Mouse (Mus musculus) lung, embryonic 14.5 days (tissue): ENCODE data around the gene Speer4e. TPM values are rescaled to one million over a fixed set of nuclear protein-coding genes. Genes with fewer than 3 reads are reported as not detected.
"Not testable (repeated sequence)": the region's sequence is repeated elsewhere in the genome, so short reads cannot be mapped to it uniquely, and the experiment has no call there.

Experiments used
- ATAC-seq: fragments of 200-750 bp; cut with Nextera tagmentation; 2 replicates; pipeline ENCODE4 v1.8.0; 2017; ENCODE audit warnings: mild to moderate bottlenecking, moderate TSS enrichment, moderate library complexity; ENCODE audit not compliant: insufficient read depth
- DNase-seq: peaks from one replicate; pipeline ENCODE4 v3.0.0-alpha.2; 2015
- H3K27ac ChIP-seq: fragments of 300-500 bp; sonication (generic); 2 replicates; pipeline ENCODE4 v1.5.1; 2014; ENCODE audit warnings: low read depth, mild to moderate bottlenecking, moderate library complexity
- H3K27me3 ChIP-seq: fragments of 300-500 bp; sonication (generic); 2 replicates; pipeline ENCODE4 v1.6.1; 2014; ENCODE audit warnings: low read length, control low read depth; ENCODE audit not compliant: insufficient read depth
- H3K36me3 ChIP-seq: fragments of 300-500 bp; sonication (generic); 2 replicates; pipeline ENCODE4 v1.6.1; 2014; ENCODE audit warnings: control low read depth; ENCODE audit not compliant: insufficient read depth
- H3K4me1 ChIP-seq: fragments of 300-500 bp; sonication (generic); 2 replicates; pipeline ENCODE4 v1.6.1; 2014; ENCODE audit warnings: antibody characterized with exemption, control low read depth; ENCODE audit not compliant: insufficient read depth
- H3K4me2 ChIP-seq: fragments of 300-500 bp; sonication (generic); 2 replicates; pipeline ENCODE4 v1.6.1; 2014; ENCODE audit warnings: mild to moderate bottlenecking
- H3K4me3 ChIP-seq: fragments of 300-500 bp; sonication (generic); 2 replicates; pipeline ENCODE4 v1.5.1; 2014; ENCODE audit warnings: low read depth, low read length
- H3K9ac ChIP-seq: fragments of 300-500 bp; sonication (generic); 2 replicates; pipeline ENCODE4 v1.6.1; 2014
- H3K9me3 ChIP-seq: fragments of 300-500 bp; sonication (generic); 2 replicates; pipeline ENCODE4 v1.6.1; 2016; ENCODE audit warnings: low read depth, low read length, control low read depth
- CTCF ChIP-seq: IDR thresholded peaks from 2 replicates; pipeline ENCODE4 v1.5.1; 2016; ENCODE audit warnings: antibody characterized with exemption, low read depth
- WGBS: fragments of 180-500 bp; shearing (Covaris S2); extraction: QIAGEN DNeasy Blood & Tissue Kit; methylation state at CpG from one replicate; pipeline ENCODE4 v1.1.7; 2014; 5-methylcytosine and 5-hydroxymethylcytosine counted together
- polyA plus RNA-seq: library from polyadenylated mRNA; unstranded; fragments of >200 nt; fragmentation: Nextera tagmentation; extraction: Ambion mirVana; gene quantifications from 2 replicates; pipeline ENCODE4 v1.2.1, GENCODE M21; 2014

Speer4e gene
- polyA plus RNA-seq, 1 experiment from 2014 or later: not detected

- Histone ChIP-seq H3K4me1 (no peaks in the 10 kb centered on the region), H3K4me2 (no peak overlapping the region), H3K9ac (no peak overlapping the region), H3K4me3 (no peak overlapping the region), H3K27me3 (no peaks in the 10 kb centered on the region), H3K9me3 (no peaks in the 10 kb centered on the region), H3K27ac (no peak overlapping the region), H3K36me3 (no peaks in the 10 kb centered on the region)
- ATAC-seq (no peak), DNase-seq (no peak)
- 44% methylated on average over 3 of the region's 3 CpGs for WGBS
- TF ChIP-seq CTCF: no peak
Measured at GRCm38 (mm10) chr5:14892242-14892641, 46.0 kb downstream of the Speer4e start.

GRCm38 (mm10) chr5:14885291-14885690, 52.9 kb downstream of the Speer4e start:
- H3K4me2 ChIP-seq, H3K27ac ChIP-seq, H3K9ac ChIP-seq, H3K4me1 ChIP-seq, H3K9me3 ChIP-seq, H3K36me3 ChIP-seq, H3K4me3 ChIP-seq, H3K27me3 ChIP-seq: not testable (repeated sequence)
- WGBS: 24% methylated on average over 2 of the region's 2 CpGs
- peak; percentile 86 for DNase-seq
- ATAC-seq: peak; percentile 93

Other genes with a start within 250 kb of the Speer4e start
- not detected in 2 replicates for gene Gm9758, start 23.5 kb downstream of the Speer4e start, polyA plus RNA-seq
- gene Gm10354, start 40.5 kb upstream of the Speer4e start, polyA plus RNA-seq: not detected in 2 replicates
- gene Gm17019, start 94.6 kb upstream of the Speer4e start, polyA plus RNA-seq: not detected in 2 replicates